Mouse (Mus musculus) hindbrain, postnatal 0 days (tissue): Measurements from ENCODE around the gene Slc4a10. TPM values are rescaled to one million over a fixed set of nuclear protein-coding genes. Genes with fewer than 3 reads are reported as not detected.

Experiments used
- ATAC-seq: fragments of 200-750 bp; cut with Nextera tagmentation; 2 replicates; pipeline ENCODE4 v1.8.0; 2017; ENCODE audit warnings: mild to moderate bottlenecking, moderate TSS enrichment, moderate library complexity
- DNase-seq: peaks from one replicate; pipeline ENCODE4 v3.0.0-alpha.2; 2015; ENCODE audit warnings: low spot score
- H3K27ac ChIP-seq: fragments of 300-500 bp; sonication (generic); 2 replicates; pipeline ENCODE4 v1.5.1; 2014; ENCODE audit warnings: mild to moderate bottlenecking
- H3K27me3 ChIP-seq: fragments of 300-500 bp; sonication (generic); 2 replicates; pipeline ENCODE4 v1.6.1; 2014; ENCODE audit warnings: low read length, mixed read lengths; ENCODE audit not compliant: insufficient read depth
- H3K36me3 ChIP-seq: fragments of 300-500 bp; sonication (generic); 2 replicates; pipeline ENCODE4 v1.6.1; 2014; ENCODE audit warnings: low read length, mixed read lengths; ENCODE audit not compliant: insufficient read depth
- H3K4me1 ChIP-seq: fragments of 300-500 bp; sonication (generic); 2 replicates; pipeline ENCODE4 v1.6.1; 2014; ENCODE audit warnings: antibody characterized with exemption, low read length, mixed read lengths; ENCODE audit not compliant: insufficient read depth
- H3K4me2 ChIP-seq: fragments of 300-500 bp; sonication (generic); 2 replicates; pipeline ENCODE4 v1.6.1; 2014; ENCODE audit warnings: low read depth, mild to moderate bottlenecking, low read length, moderate library complexity, mixed read lengths
- H3K4me3 ChIP-seq: fragments of 300-500 bp; sonication (generic); 2 replicates; pipeline ENCODE4 v1.5.1; 2014; ENCODE audit warnings: low read length
- H3K9ac ChIP-seq: fragments of 300-500 bp; sonication (generic); replicated peaks from 2 replicates; pipeline ENCODE4 v1.6.1; 2014; ENCODE audit warnings: mild to moderate bottlenecking, low read length, moderate library complexity, mixed read lengths
- H3K9me3 ChIP-seq: fragments of 300-500 bp; sonication (generic); 2 replicates; pipeline ENCODE4 v1.6.1; 2016; ENCODE audit warnings: low read length, mixed read lengths
- CTCF ChIP-seq: IDR thresholded peaks from 2 replicates; pipeline ENCODE4 v1.5.1; 2016; ENCODE audit warnings: antibody characterized with exemption, control low read depth, low read depth
- WGBS: fragments of 180-500 bp; shearing (Covaris S2); extraction: QIAGEN DNeasy Blood & Tissue Kit; methylation state at CpG from one replicate; pipeline ENCODE4 v1.1.7; 2014; 5-methylcytosine and 5-hydroxymethylcytosine counted together
- polyA plus RNA-seq: library from polyadenylated mRNA; unstranded; fragments of >200 nt; fragmentation: Nextera tagmentation; extraction: Ambion mirVana; gene quantifications from 2 replicates; pipeline ENCODE4 v1.2.1, GENCODE M21; 2015
- total RNA-seq: library from RNA; depleted of rRNA; stranded (reverse); fragments of >200 nt; gene quantifications from 2 replicates; pipeline ENCODE4 v1.2.3, GENCODE M21; 2014

Slc4a10 gene
- total and polyA plus RNA-seq, 2 experiments from 2014 or later, result 26.8 to 74.4 TPM

DNA sequence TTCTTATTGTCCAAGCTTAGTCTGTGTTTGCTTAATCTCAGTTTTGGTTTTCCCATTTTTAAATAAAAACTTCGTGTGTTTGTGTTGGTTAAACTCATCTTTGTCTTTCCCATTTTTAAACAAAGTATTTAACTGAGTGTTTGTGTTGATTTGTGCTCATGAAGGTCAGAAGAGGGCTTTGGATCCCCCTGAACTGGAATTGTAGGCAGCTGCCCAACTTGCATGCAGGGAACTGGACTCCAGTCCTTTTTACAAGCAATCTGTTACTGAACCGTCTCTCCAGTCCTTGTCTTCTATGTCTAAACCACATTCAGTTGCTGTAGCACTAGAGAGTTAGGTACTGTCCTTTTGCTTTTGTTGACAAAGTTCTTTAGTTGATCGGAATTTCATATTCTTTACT is 41.3 kb downstream of the Slc4a10 start:
- Histone ChIP-seq H3K9ac (no peak overlapping the region), H3K27ac (no peak overlapping the region), H3K4me1 (no peaks in the 10 kb centered on the region), H3K9me3 (no peaks in the 10 kb centered on the region), H3K4me2 (no peak overlapping the region), H3K4me3 (no peak overlapping the region), H3K36me3 (no peaks in the 10 kb centered on the region), H3K27me3 (no peaks in the 10 kb centered on the region)
- no peak for TF ChIP-seq CTCF
- WGBS, result 69% methylated on average over 3 of the region's 3 CpGs
- no peak for ATAC-seq
- DNase-seq, result no peak

DNA sequence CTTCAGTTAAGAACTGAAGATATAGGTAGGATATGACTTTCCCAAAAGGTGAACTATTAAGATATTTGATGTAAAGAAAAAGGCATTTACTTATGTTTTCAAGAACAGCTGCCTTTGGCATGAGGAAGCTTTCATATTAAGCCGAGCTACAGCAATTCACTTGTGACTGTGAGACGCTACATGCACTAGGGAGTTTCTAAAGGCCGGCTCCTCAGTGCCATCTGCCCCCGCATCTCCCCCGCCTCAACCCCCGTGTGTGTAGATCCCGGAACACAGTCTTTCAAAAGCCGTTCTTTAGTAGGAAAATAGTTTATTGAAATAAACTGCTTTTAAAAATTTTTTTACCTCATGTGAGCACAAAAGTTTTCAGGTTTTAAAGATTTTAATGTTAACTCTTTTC is 42.5 kb downstream of the Slc4a10 start:
- no peaks in the 10 kb centered on the region for H3K4me1 ChIP-seq
- TF ChIP-seq CTCF, result no peak
- DNase-seq, result peak; percentile 8
- H3K36me3 ChIP-seq, result no peaks in the 10 kb centered on the region
- H3K27ac ChIP-seq, result no peak overlapping the region
- no peak overlapping the region for H3K4me3 ChIP-seq
- H3K9me3 ChIP-seq, result no peaks in the 10 kb centered on the region
- H3K4me2 ChIP-seq, result 0 out of 2 replicates have a peak overlapping the region, but pooled peaks have one; percentile 13
- no peak for ATAC-seq
- H3K27me3 ChIP-seq, result no peaks in the 10 kb centered on the region
- 49% methylated on average over 8 of the region's 8 CpGs for WGBS
- H3K9ac ChIP-seq, result no peak overlapping the region

DNA sequence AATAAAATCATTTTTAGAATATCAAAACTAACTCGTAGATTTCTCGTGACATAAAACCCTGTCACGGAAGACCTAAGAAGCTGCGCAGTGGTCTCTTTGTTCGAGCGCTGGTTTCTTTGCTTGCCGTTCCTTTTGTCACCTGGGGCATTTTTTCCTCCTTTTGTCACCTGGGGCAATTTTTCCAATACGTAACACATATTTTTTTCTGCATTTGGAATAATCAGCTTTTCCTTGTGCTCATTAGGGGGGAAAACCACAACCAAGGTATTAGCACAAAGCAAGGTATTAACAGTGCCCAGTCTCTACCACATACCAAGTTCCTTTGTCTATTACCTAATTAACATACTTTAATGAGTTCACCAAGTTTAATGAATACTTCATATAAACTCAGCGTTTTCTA is 42.9 kb downstream of the Slc4a10 start:
- DNase-seq, result peak; percentile 8
- ATAC-seq, result 0 out of 2 replicates have a peak, but pooled peaks have one; percentile 35
- Histone ChIP-seq H3K27ac (no peak overlapping the region), H3K4me3 (no peak overlapping the region), H3K36me3 (no peaks in the 10 kb centered on the region), H3K9ac (no peak overlapping the region), H3K9me3 (no peaks in the 10 kb centered on the region), H3K4me2 (0 out of 2 replicates have a peak overlapping the region, but pooled peaks have one; percentile 21), H3K27me3 (no peaks in the 10 kb centered on the region), H3K4me1 (no peaks in the 10 kb centered on the region)
- WGBS, result 56% methylated on average over 9 of the region's 9 CpGs
- no peak for TF ChIP-seq CTCF

DNA sequence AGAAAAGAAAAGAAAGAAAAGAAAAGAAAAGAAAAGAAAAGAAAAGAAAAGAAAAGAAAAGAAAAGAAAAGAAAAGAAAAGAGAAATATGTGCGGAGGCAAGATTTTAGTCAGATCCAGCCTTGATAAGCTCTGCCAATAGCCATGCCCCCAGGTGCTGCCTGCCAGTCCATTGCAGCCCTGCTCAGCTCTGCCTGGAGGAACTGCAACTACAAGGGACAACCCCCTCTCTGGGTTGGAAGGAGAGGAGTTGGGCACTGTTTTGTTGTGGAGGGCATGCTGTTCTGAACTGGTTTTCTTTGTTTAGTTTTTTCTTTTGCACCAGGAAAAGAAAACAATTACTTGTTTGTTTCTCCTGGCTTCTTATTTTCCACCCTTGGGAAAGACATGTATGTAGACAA is 54.3 kb downstream of the Slc4a10 start:
- Histone ChIP-seq H3K27me3 (no peaks in the 10 kb centered on the region), H3K36me3 (no peaks in the 10 kb centered on the region), H3K4me2 (no peak overlapping the region), H3K4me1 (no peaks in the 10 kb centered on the region), H3K9ac (no peak overlapping the region), H3K9me3 (no peaks in the 10 kb centered on the region), H3K4me3 (no peak overlapping the region), H3K27ac (no peak overlapping the region)
- no peak for ATAC-seq
- 90% methylated on average over 1 of the region's 1 CpGs for WGBS
- DNase-seq, result no peak
- no peak for TF ChIP-seq CTCF

DNA sequence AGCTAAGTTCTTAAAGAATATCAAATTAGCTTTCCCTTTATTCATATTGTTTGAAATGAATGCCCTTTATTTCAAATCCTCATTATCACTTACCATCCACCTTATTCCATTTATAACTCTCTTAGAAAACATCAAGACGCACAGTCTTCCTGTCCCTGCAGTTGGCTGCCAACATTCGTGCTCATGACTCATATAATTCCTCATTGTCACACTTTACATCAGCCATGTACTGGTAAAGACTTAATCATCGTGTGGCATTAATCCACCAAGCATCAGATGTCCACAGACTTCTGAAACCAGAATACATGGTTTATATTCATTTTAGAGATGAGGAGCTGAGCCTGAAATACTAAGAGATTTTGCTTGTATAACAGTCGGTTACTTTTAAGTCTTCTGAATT is 69.1 kb downstream of the Slc4a10 start:
- Histone ChIP-seq H3K27ac (no peak overlapping the region), H3K9me3 (no peaks in the 10 kb centered on the region), H3K9ac (no peak overlapping the region), H3K4me3 (no peak overlapping the region), H3K27me3 (no peaks in the 10 kb centered on the region), H3K4me1 (no peaks in the 10 kb centered on the region), H3K4me2 (no peak overlapping the region), H3K36me3 (no peaks in the 10 kb centered on the region)
- no peak for TF ChIP-seq CTCF
- DNase-seq (no peak), ATAC-seq (no peak)
- 80% methylated on average over 4 of the region's 4 CpGs for WGBS

DNA sequence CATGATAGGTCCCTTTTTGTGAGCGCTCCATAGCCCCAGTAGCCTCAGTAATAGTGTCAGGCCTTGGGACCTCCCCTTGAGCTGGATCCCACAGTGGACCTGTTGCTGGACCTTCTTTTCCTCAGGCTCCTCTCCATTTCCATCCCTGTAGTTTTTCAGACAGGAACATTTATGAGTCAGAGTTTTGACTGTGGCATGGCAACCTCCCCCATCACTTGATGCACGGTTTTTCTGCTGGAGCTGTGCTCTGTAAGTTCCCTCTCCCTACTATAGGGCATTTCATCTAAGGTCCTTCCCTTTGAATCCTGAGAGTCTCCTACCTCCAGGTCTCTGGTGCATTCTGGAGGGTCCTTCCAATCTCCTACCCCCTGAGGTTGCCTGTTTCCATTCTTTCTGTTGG is 83.7 kb downstream of the Slc4a10 start:
- Histone ChIP-seq H3K9me3 (no peaks in the 10 kb centered on the region), H3K36me3 (no peaks in the 10 kb centered on the region), H3K27me3 (no peaks in the 10 kb centered on the region), H3K4me3 (no peak overlapping the region), H3K9ac (no peak overlapping the region), H3K4me1 (no peaks in the 10 kb centered on the region), H3K27ac (no peak overlapping the region), H3K4me2 (no peak overlapping the region)
- TF ChIP-seq CTCF, result no peak
- DNase-seq (no peak), ATAC-seq (no peak)
- 84% methylated on average over 2 of the region's 2 CpGs for WGBS

DNA sequence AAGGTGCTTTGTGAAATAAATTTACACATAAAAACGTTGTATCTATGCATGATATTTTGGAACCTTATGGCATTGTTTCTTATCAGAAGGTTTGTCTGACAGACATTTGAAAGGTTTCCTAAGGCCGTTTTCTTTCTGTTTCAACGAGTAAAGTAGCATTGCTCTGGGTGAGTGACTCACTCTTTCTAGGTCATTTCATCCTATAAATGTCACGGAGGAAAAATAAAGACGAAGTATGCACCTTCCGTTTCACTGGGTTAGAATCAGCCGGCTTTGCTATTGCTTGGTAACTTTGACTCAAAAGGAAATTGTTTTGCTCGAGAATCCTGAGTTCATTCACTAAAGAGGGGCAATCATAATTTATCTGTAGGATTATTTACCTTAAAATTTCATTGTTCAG is 88.6 kb downstream of the Slc4a10 start:
- Histone ChIP-seq H3K4me3 (no peak overlapping the region), H3K36me3 (no peaks in the 10 kb centered on the region), H3K27me3 (no peaks in the 10 kb centered on the region), H3K9ac (no peak overlapping the region), H3K4me1 (no peaks in the 10 kb centered on the region), H3K9me3 (no peaks in the 10 kb centered on the region), H3K4me2 (no peak overlapping the region), H3K27ac (no peak overlapping the region)
- ATAC-seq, result no peak
- TF ChIP-seq CTCF, result no peak
- 36% methylated on average over 8 of the region's 8 CpGs for WGBS
- no peak for DNase-seq
